In the genomic region with DNA sequence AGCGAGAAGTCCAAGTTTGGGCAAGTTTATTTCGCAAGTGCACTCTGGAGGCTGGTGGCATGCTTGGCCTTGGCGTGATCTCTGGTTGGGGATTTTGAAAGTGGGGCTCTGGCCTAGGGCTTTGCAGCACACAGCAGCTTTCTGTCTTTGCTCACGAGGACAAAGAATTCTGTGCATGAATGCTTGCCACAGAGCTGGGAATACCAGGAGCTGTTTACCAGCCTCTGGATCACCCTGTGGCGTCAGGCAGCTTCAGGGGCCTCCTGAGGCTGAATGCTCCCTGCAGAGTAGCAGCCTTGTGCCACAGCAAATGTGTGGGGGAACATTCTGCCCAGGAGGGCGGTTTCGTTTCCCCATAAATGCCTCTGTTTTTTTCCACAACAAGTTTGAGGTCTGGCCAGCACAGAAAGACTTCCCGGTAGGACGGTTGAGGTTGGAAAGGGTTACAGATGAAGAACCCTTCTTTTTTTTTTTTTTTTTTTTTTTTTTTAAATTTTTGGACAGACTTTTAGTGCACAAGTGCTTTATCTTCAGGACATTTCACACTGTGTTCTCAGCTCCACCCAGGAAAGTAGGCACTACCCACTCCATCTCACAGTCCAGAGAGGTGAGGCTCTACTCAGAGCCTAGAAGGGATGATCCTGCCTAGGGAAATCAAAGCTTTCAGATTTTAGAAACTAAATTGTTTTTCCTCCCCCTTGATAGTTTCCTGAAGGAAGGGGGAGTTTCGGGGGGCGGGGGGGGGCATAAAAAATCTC, we compare ENCODE assay signal across 8 mouse cellular contexts. TPM values are rescaled to one million over a fixed set of nuclear protein-coding genes. Genes with fewer than 3 reads are reported as not detected.
DNase-seq lines count a peak whose midpoint lies in the region; ATAC-seq and TF ChIP-seq lines count a peak whose summit lies in the region.

No protein-coding gene starts in this region.

- no peak for TF ChIP-seq EP300 in stomach, postnatal 0 days (optimal IDR thresholded peaks at IDR 0.05)

- no peak overlapping the region for H3K4me2 ChIP-seq in kidney, embryonic 14.5 days (replicated peaks; ENCODE audit: low read depth, low read length)
- no peak overlapping the region for H3K4me2 ChIP-seq in lung, embryonic 14.5 days
- H3K4me2 ChIP-seq in stomach, postnatal 0 days (replicated peaks; ENCODE audit: low read depth) = no peak overlapping the region

- TF ChIP-seq CTCF in gastrocnemius, adult 2 months (IDR thresholded peaks at IDR 0.05) = no peak
- TF ChIP-seq CTCF in lung, embryonic 14.5 days (IDR thresholded peaks at IDR 0.05; ENCODE audit: low read depth) = no peak
- TF ChIP-seq CTCF in stomach, postnatal 0 days (IDR thresholded peaks at IDR 0.05; ENCODE audit: low read depth) = no peak

- no peaks in the 10 kb centered on the region for H3K36me3 ChIP-seq in kidney, embryonic 14.5 days (ENCODE audit: control insufficient read depth, insufficient read depth, low read length)
- peaks cover 3% of the 10 kb centered on the region; the same call in 1 of the 2 replicates for H3K36me3 ChIP-seq in lung, embryonic 14.5 days (ENCODE audit: insufficient read depth)
- peaks cover 9% of the 10 kb centered on the region for H3K36me3 ChIP-seq in stomach, postnatal 0 days (ENCODE audit: control insufficient read depth, insufficient read depth, low read length)

- ATAC-seq in kidney, embryonic 14.5 days (ENCODE audit: low FRiP score, low TSS enrichment) = no peak
- no peak for ATAC-seq in lung, embryonic 14.5 days (ENCODE audit: insufficient read depth)
- peak; percentile 10; the same call in 1 of the 2 replicates for ATAC-seq in stomach, postnatal 0 days (ENCODE audit: low FRiP score, low TSS enrichment)

- intact Hi-C loops in gastrocnemius, adult 2 months (cut with DNase I) = no loop called here

- no peak overlapping the region for H3K9ac ChIP-seq in kidney, embryonic 14.5 days (ENCODE audit: low read depth, low read length)
- no peak overlapping the region for H3K9ac ChIP-seq in lung, embryonic 14.5 days
- no peak overlapping the region for H3K9ac ChIP-seq in stomach, postnatal 0 days (ENCODE audit: low read length)

- H3K27ac ChIP-seq in kidney, embryonic 14.5 days (ENCODE audit: low read depth, low read length) = no peak overlapping the region
- H3K27ac ChIP-seq in gastrocnemius, adult 2 months = peak overlapping the region; percentile 71
- peak overlapping the region; percentile 38; the same call in 1 of the 2 replicates for H3K27ac ChIP-seq in lung, embryonic 14.5 days (ENCODE audit: low read depth)
- peak overlapping the region; percentile 88 for H3K27ac ChIP-seq in stomach, postnatal 0 days (replicated peaks)

- DNase-seq in kidney, adult 11 months = peak; percentile 53
- peak; percentile 98 for DNase-seq in adipocyte (ENCODE audit: low spot score)
- DNase-seq in gastrocnemius, adult 2 months = peak; percentile 54
- peak; percentile 36 for DNase-seq in kidney, adult 18-20 months
- peak; percentile 16 for DNase-seq in lung, embryonic 14.5 days
- peak; percentile 37 for DNase-seq in stomach, postnatal 0 days (ENCODE audit: low spot score)
- DNase-seq in embryo, embryonic 10.5 days (ENCODE audit: low spot score) = no peak

- no peak overlapping the region for H3K4me3 ChIP-seq in kidney, embryonic 14.5 days (ENCODE audit: low read length)
- H3K4me3 ChIP-seq in gastrocnemius, adult 2 months = no peak overlapping the region
- no peak overlapping the region for H3K4me3 ChIP-seq in lung, embryonic 14.5 days (ENCODE audit: low read depth, low read length)
- H3K4me3 ChIP-seq in stomach, postnatal 0 days (ENCODE audit: low read depth, low read length) = no peak overlapping the region

- 60% methylated on average over 11 of the region's 11 CpGs for WGBS in kidney, embryonic 14.5 days
- WGBS in lung, embryonic 14.5 days = 55% methylated on average over 11 of the region's 11 CpGs
- 34% methylated on average over 11 of the region's 11 CpGs for WGBS in stomach, postnatal 0 days

- no peaks in the 10 kb centered on the region for H3K4me1 ChIP-seq in kidney, embryonic 14.5 days (ENCODE audit: control insufficient read depth, insufficient read depth, low read length)
- H3K4me1 ChIP-seq in lung, embryonic 14.5 days (ENCODE audit: insufficient read depth) = 0 out of 2 replicates have a peak, but pooled peaks cover 4% of the 10 kb centered on the region
- H3K4me1 ChIP-seq in stomach, postnatal 0 days (replicated peaks; ENCODE audit: control insufficient read depth, insufficient read depth) = peaks cover 3% of the 10 kb centered on the region; the same call in 1 of the 2 replicates

- H3K27me3 ChIP-seq in kidney, embryonic 14.5 days (ENCODE audit: control insufficient read depth, insufficient read depth, low read length) = no peaks in the 10 kb centered on the region
- H3K27me3 ChIP-seq in lung, embryonic 14.5 days (ENCODE audit: insufficient read depth, low read length) = no peaks in the 10 kb centered on the region
- no peaks in the 10 kb centered on the region for H3K27me3 ChIP-seq in stomach, postnatal 0 days (ENCODE audit: control insufficient read depth, insufficient read depth, low read length)

- H3K9me3 ChIP-seq in kidney, embryonic 14.5 days (ENCODE audit: control insufficient read depth, low read length) = no peaks in the 10 kb centered on the region
- no peaks in the 10 kb centered on the region for H3K9me3 ChIP-seq in lung, embryonic 14.5 days (ENCODE audit: low read depth, low read length)
- no peaks in the 10 kb centered on the region for H3K9me3 ChIP-seq in stomach, postnatal 0 days (ENCODE audit: control insufficient read depth, low read length)

RNA-seq across cellular contexts. Expression of a gene that starts 34.1 kb away (rescaled TPM):
- polyA plus RNA-seq in kidney, embryonic 14.5 days (2014; fragmentation: Nextera tagmentation; extraction: Ambion mirVana) = 7.0 and 10.0 TPM in 2 replicates
- total RNA-seq in gastrocnemius, adult 2 months (2021) = 100 to 1,000 TPM; 212 to 217 TPM
- polyA plus RNA-seq in lung, embryonic 14.5 days (2014; fragmentation: Nextera tagmentation; extraction: Ambion mirVana) = 14.9 and 15.8 TPM in 2 replicates
- 86.6 and 103 TPM in 2 replicates for polyA plus RNA-seq in stomach, postnatal 0 days (2015; fragmentation: Nextera tagmentation; extraction: Ambion mirVana)

RNA-seq across cellular contexts. Expression of a gene that starts 56.4 kb away (rescaled TPM):
- 479 and 516 TPM in 2 replicates for polyA plus RNA-seq in kidney, embryonic 14.5 days (2014; fragmentation: Nextera tagmentation; extraction: Ambion mirVana)
- total RNA-seq in gastrocnemius, adult 2 months (2021) = 100 to 1,000 TPM; 423 to 463 TPM
- polyA plus RNA-seq in lung, embryonic 14.5 days (2014; fragmentation: Nextera tagmentation; extraction: Ambion mirVana) = 480 and 516 TPM in 2 replicates
- polyA plus RNA-seq in stomach, postnatal 0 days (2015; fragmentation: Nextera tagmentation; extraction: Ambion mirVana) = 240 and 247 TPM in 2 replicates
